Mouse (Mus musculus) natural killer cell, adult 2 months (primary cell): ENCODE data around the gene Gstp2.
A peak's percentile ranks its signal among the peaks of the same experiment; 100 is the strongest.

Experiments used
- DNase-seq, 2 experiments: peaks; one replicate each; pipeline ENCODE4 v3.0.0; 2022; ENCODE audit warnings: low spot score in 2 of 2

Gene Gstp2

GRCm38 (mm10) chr19:4045966-4046865 lies at the start of gene Gstp2:
Gstp2 (minus strand) TSS chr19:4046023.
- DNase-seq, result no peak

DNA sequence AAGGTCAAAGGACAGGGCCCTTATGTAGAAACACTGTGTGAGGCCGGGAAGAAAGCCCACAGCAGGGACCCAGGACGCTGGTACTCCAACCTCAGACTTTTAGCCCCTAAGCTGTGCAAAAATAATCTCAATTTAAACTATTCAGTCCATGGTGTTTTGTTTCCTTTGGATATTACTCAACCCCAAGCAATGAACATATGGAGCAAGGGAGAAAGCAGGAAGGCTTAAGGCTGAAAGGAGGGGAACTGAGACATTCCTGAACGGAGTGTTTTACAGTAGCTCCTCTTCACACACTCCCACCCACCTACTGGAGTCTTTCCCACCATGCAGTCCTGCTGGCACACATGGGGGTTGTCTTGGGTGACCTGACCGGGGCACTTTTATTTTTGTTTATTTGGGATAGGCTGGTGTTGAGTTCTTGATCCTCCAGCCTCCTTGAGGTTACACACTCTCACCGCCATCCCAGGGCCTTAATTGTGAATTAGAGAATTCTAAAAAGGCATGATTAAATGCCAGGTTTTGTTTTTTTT lies 49.0 kb upstream of the Gstp2 start:
- no peak for DNase-seq

DNA sequence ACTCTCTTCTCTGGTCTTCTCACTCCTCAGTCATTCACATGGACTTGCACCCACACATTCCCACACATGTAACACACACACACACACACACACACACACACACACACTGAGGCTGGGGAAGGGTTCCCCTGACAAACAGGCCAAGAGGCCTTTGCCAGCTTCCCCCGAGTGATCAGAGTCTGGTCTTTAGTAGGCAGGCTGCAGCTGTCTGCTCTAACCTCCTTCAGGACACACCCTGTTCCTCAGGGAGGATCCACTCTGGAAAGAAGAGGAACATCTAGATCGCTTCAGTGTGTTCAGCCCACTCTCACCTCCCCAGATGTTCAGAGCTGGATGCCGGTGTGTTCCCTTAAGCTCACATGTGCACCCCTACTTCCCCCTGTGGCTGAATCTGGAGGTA lies 48.5 kb upstream of the Gstp2 start:
- DNase-seq, result no peak

GRCm38 (mm10) chr19:4093772-4094171 lies 47.9 kb upstream of the Gstp2 start:
- DNase-seq, result peak; percentile 42 to 48

DNA sequence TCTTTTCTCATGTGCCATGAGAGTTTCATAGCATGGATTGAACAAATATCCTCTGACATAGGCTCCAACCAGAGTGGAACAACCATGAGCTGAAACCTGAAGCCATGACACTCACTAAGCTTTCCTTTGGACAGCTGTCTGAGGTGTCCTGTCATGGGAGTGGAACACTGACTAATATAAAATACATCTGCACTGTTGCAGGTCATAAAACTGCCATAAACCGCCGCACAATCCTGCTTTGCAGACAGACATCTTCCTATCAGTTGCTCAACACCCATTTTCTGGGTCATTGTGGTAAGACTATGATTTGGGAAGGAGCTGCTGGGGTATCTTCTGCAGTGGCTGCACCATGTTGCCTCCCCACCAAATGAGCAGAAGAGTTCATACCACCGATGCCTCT lies 46.9 kb upstream of the Gstp2 start:
- DNase-seq, result no peak

- no peak for DNase-seq
These were observed 45.6 kb upstream of the Gstp2 start for GRCm38 (mm10) chr19:4091383-4091782.

GRCm38 (mm10) chr19:4090446-4090845 lies 44.6 kb upstream of the Gstp2 start:
- no peak for DNase-seq

- no peak for DNase-seq
These were observed 43.3 kb upstream of the Gstp2 start for GRCm38 (mm10) chr19:4089128-4089527.

DNA sequence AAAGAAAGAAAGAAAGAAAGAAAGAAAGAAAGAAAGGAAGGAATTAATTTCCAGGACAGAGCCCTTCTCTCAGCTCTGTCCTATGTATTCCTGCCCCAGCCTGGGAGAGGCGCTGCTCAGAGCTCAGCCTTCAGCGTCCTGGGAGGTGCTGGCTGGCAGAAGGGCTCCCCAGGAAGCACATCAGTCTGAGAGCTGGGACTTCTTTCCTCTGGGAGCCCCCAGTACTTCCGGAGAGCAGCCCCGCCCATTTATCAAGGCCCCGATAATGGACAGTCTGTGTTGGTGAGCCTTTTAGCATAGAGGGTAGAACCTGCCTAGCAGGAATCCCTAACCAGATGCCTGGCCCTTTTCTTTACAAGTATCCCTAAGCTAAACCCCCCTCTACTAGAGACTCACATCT lies 42.3 kb upstream of the Gstp2 start:
- no peak for DNase-seq

DNA sequence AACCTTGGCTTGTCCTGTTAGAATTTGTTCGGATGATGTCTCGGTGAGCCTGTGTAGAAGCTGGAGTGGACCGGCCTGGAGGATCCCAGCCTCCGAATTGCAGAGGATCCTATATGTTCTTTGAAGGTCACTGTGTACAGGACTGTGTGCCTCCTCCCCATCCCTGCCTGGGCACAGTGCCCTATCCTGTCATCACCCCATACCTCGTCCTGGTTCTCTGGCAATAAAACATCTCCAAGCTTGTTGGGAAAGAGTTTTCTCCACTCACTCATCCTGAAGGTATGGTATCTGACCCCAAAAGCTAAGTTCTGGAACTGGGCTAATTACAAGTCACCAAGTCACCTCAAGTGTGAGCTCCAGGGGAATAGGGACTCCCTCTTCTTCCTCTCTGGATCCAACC lies 41.3 kb upstream of the Gstp2 start:
- no peak for DNase-seq

- DNase-seq, result no peak
These were observed 40.3 kb upstream of the Gstp2 start for GRCm38 (mm10) chr19:4086156-4086555.

DNA sequence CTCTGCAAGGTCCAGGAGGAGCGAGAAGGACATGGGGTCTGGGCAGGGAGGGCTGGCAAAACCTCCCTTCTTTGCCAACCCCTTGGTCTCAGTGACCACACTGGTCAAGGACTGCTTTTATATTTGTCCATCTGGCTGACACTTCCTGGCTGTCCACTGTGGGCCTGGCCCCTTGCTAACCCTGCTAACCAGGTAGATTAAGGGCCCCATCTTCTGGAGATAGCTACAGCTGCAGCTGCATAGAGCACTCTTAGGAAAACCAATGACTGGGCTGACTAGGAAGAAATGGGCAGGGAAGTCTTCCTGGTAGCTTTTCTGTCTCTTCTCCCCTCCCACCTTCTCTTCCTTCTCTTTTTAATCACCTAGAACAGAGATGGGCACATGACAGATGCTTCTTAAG lies 39.2 kb upstream of the Gstp2 start:
- DNase-seq, result no peak

GRCm38 (mm10) chr19:4083826-4084225 lies 38.0 kb upstream of the Gstp2 start:
- DNase-seq, result no peak

DNA sequence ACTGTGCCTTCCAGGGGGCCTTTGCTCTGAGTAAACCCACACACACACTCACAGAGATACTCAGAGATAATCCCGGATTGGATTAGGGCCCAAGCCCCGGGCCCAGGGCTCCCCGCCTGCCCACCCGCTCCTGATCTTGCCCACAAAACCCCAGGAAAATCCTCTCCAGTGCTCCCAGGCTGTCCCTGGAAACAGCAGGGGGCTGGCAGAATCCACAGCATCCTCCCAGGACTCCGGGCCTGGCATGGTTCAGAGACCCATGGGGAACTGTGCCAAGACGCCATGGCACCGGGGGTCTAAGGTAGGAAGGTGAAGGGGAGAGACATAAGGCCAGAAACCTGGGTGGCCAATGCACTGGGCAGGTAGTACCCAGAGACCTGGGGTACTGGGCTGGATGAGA lies 37.5 kb upstream of the Gstp2 start:
- DNase-seq, result no peak

DNA sequence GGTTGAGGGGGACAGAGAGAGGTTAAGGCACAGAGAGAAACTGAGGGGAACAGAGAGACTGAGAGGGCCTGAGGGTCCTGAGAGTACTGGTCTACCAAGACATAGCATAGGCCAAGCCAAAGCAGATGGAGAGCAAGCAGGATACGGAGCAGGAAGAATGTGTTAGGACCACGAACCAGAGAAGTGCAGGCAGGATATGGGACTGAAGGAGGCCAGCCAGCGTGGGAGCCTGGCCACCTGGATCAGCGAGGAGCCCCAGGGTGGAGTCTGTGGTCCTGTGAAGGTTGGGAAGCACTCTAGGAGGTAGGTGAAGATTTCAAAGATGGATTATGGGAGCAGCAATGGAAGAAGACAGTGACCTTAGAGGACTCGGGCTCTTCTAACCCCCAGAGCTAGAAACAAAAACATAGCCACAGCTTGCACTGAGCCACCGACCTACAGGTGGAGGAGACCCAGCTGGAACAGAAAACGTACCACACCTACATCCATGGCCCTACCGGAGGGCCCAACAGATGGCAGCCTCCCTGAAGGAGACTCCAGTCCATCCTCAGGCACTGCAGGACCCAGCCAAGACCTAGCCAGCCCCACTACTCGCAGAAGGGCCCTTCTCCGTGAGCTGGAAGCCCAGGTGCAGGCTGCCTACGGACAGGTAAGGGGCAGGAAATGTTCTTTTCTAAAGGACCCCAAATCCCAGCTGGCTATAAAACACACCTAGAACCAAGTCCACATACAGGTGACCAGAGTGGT lies 36.6 kb upstream of the Gstp2 start:
- no peak for DNase-seq

GRCm38 (mm10) chr19:4081394-4081793 lies 35.6 kb upstream of the Gstp2 start, which contains the start of gene Cabp2:
Cabp2 (plus strand) TSS chr19:4081578.
- DNase-seq, result no peak

GRCm38 (mm10) chr19:4080511-4081009 lies 34.7 kb upstream of the Gstp2 start:
- no peak for DNase-seq

DNA sequence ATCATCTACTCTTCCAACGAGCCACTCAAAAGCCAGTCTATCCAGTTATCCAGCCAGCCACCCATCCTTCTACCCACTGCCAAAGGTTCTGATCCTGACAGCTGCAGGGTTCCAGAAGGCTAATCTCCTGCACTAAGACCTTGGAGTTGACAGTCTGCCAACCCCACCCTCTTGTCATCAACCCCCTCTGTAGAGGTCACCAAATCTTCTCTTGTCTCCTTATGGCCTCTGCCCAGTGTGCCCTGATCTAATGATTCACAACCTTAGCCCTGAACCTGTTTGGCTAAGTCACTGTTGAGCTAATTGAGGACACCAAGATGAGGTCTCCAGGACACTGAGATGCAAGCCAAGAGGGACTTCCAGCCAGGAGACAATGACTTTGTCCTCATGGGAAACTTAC lies 33.8 kb upstream of the Gstp2 start:
- DNase-seq, result no peak

GRCm38 (mm10) chr19:4075531-4075930 lies 29.7 kb upstream of the Gstp2 start:
- no peak for DNase-seq

GRCm38 (mm10) chr19:4072706-4073424 lies 27.0 kb upstream of the Gstp2 start:
- DNase-seq, result no peak

DNA sequence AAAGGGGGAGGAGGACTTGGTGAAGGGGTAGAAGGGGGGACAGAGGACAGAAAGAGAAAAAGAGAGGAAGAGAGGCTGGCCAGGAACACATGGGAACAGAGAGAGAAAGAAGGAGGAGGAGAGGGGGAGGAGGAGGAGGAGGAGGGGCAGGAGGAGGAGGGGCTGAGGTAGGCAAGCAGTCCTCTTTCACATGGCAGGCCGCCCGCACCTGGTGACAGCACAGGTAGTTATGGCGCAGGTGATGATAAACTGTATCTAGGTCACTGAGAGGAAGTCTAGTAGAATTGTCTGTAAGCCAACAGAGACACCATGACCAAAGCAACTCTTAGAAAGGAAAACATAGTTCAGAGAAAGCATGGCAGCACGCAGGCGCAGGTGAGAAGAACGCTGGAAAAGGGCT lies 25.6 kb upstream of the Gstp2 start:
- DNase-seq, result no peak

DNA sequence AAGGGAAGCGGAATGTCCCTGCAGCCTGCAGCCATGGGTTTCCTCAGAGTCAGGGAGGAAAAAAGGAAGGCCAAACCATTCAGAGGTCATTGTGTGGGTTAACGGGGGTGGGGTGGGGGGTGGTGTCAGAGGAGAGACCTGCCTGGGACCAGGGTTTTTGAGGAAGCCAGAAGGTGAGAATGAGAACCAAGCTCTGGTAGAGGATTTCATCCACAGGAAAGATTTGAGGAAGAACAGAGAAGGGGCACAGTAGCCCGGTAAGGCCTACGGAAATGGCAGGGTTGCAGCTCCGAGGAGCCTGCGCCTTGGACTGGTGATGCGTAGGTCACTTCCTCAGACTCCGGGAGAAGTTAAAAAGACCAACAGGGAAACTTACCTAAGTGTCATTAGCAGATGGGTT lies 24.9 kb upstream of the Gstp2 start:
- DNase-seq, result no peak
